Mouse (Mus musculus) CD4-positive helper T cell, adult 2 months (primary cell): ENCODE results near the gene Rnf181.

Experiments
- DNase-seq: peaks from one replicate; pipeline ENCODE4 v3.0.0-alpha.2; 2012; ENCODE audit warnings: low read depth, missing footprints, low spot score

Rnf181 gene

GRCm38 (mm10) chr6:72359891-72360598 lies 6.7 kb downstream of the Rnf181 start:
- DNase-seq = no peak

- no peak for DNase-seq
These were observed 7.4 kb downstream of the Rnf181 start for GRCm38 (mm10) chr6:72359343-72359742.

GRCm38 (mm10) chr6:72358086-72358764 lies 8.5 kb downstream of the Rnf181 start:
- no peak for DNase-seq

GRCm38 (mm10) chr6:72357164-72358079 lies 9.3 kb downstream of the Rnf181 start:
- no peak for DNase-seq

- no peak for DNase-seq
These were observed 10.7 kb downstream of the Rnf181 start for GRCm38 (mm10) chr6:72356001-72356532.

- peak; percentile 44 for DNase-seq
These were observed 11.5 kb downstream of the Rnf181 start, which contains the start of gene Tmem150a for GRCm38 (mm10) chr6:72355066-72355911. Gene Tmem150a (plus strand): TSS chr6:72355447.

- no peak for DNase-seq
These were observed 12.7 kb downstream of the Rnf181 start for GRCm38 (mm10) chr6:72354025-72354424.

- DNase-seq = no peak
These were observed 13.9 kb downstream of the Rnf181 start for GRCm38 (mm10) chr6:72352636-72353405.

- no peak for DNase-seq
These were observed 16.5 kb downstream of the Rnf181 start for GRCm38 (mm10) chr6:72350214-72350613.

- DNase-seq = no peak
These were observed 18.3 kb downstream of the Rnf181 start for GRCm38 (mm10) chr6:72348411-72348810.

GRCm38 (mm10) chr6:72347166-72347941 lies 19.4 kb downstream of the Rnf181 start, which contains the start of gene 0610030E20Rik:
Gene 0610030E20Rik (plus strand): TSS chr6:72347317.
- peak; percentile 85 for DNase-seq

- DNase-seq = peak; percentile 18
These were observed 20.5 kb downstream of the Rnf181 start for GRCm38 (mm10) chr6:72346261-72346660.

- peak; percentile 17 for DNase-seq
These were observed 21.1 kb downstream of the Rnf181 start for GRCm38 (mm10) chr6:72345633-72346032.

GRCm38 (mm10) chr6:72345074-72345567 lies 21.6 kb downstream of the Rnf181 start, which contains the start of gene Usp39:
Gene Usp39 (minus strand): TSS chr6:72345184.
- DNase-seq = peak; percentile 94

GRCm38 (mm10) chr6:72344396-72345073 lies 22.2 kb downstream of the Rnf181 start:
- no peak for DNase-seq

GRCm38 (mm10) chr6:72340481-72340880 lies 26.3 kb downstream of the Rnf181 start:
- DNase-seq = no peak

GRCm38 (mm10) chr6:72333111-72333510 lies 33.6 kb downstream of the Rnf181 start:
- DNase-seq = no peak

- DNase-seq = no peak
These were observed 36.6 kb downstream of the Rnf181 start for GRCm38 (mm10) chr6:72330133-72330532.
